Mouse (Mus musculus) gastrocnemius, adult 18-20 months (tissue): ENCODE measurements around the gene Robo4. TPM values are rescaled to one million over a fixed set of nuclear protein-coding genes. Genes with fewer than 3 reads are reported as not detected.

Experiments
- DNase-seq: peaks from one replicate; pipeline ENCODE4 v3.0.0; 2021; ENCODE audit warnings: low spot score
- total RNA-seq, 2 experiments: library from RNA; stranded (reverse); gene quantifications; 2 replicates each; pipeline ENCODE4 v1.2.3; 2021

The Robo4 gene
- total RNA-seq, 2 experiments from 2014 or later, result 6.4 to 10.1 TPM

GRCm38 (mm10) chr9:37400585-37400984 lies 1.1 kb upstream of the Robo4 start:
- no peak for DNase-seq

GRCm38 (mm10) chr9:37402501-37402900 lies 804 bp downstream of the Robo4 start:
- no peak for DNase-seq

- DNase-seq, result no peak
These were observed 1.3 kb downstream of the Robo4 start for GRCm38 (mm10) chr9:37403011-37403410.

GRCm38 (mm10) chr9:37406372-37406771 lies 4.7 kb downstream of the Robo4 start:
- DNase-seq, result no peak

- no peak for DNase-seq
These were observed 6.3 kb downstream of the Robo4 start for GRCm38 (mm10) chr9:37407850-37408502.

- DNase-seq, result no peak
These were observed 8.2 kb downstream of the Robo4 start for GRCm38 (mm10) chr9:37409698-37410445.

- no peak for DNase-seq
These were observed 11.3 kb downstream of the Robo4 start for GRCm38 (mm10) chr9:37412989-37413388.

GRCm38 (mm10) chr9:37414666-37415065 lies 13.0 kb downstream of the Robo4 start:
- no peak for DNase-seq

- no peak for DNase-seq
These were observed 17.1 kb downstream of the Robo4 start for GRCm38 (mm10) chr9:37418791-37419190.

GRCm38 (mm10) chr9:37420676-37421075 lies 19.0 kb downstream of the Robo4 start:
- peak; percentile 76 for DNase-seq

- DNase-seq, result no peak
These were observed 19.5 kb downstream of the Robo4 start for GRCm38 (mm10) chr9:37421239-37421638.

GRCm38 (mm10) chr9:37429326-37429725 lies 27.6 kb downstream of the Robo4 start:
- DNase-seq, result no peak

GRCm38 (mm10) chr9:37430582-37430981 lies 28.9 kb downstream of the Robo4 start:
- DNase-seq, result peak; percentile 81

GRCm38 (mm10) chr9:37432026-37432666 lies 30.4 kb downstream of the Robo4 start:
- DNase-seq, result no peak

- DNase-seq, result no peak
These were observed 31.2 kb downstream of the Robo4 start, which contains the start of gene Robo3 for GRCm38 (mm10) chr9:37432720-37433421. Gene Robo3 (minus strand): TSS chr9:37433246.

GRCm38 (mm10) chr9:37433823-37434560 lies 32.3 kb downstream of the Robo4 start:
- DNase-seq, result no peak

GRCm38 (mm10) chr9:37434932-37435331 lies 33.2 kb downstream of the Robo4 start:
- DNase-seq, result no peak

GRCm38 (mm10) chr9:37435616-37436015 lies 33.9 kb downstream of the Robo4 start:
- DNase-seq, result no peak

GRCm38 (mm10) chr9:37437772-37438735 lies 36.4 kb downstream of the Robo4 start:
- DNase-seq, result no peak

- no peak for DNase-seq
These were observed 50.7 kb downstream of the Robo4 start for GRCm38 (mm10) chr9:37452401-37452800.
